ENCODE assay signal across 11 mouse cellular contexts in the genomic region with DNA sequence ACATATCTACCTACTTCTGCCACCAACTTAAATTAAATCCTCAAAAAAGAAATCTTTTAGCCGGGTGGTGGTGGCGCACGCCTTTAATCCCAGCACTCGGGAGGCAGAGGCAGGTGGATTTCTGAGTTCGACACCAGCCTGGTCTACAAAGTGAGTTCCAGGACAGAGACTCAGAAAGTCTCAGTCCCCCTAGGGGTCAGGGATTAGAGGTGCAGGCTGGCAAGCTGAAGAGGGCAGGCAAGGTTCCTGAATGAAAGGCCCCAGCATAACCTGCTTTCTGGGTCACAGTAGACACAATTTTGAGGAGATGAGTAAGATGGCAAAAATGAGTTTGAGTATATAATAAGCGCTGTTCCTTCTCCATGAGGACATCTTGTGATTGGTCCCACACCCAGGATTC. TPM values are rescaled to one million over a fixed set of nuclear protein-coding genes. Genes with fewer than 3 reads are reported as not detected.
DNase-seq lines count a peak whose midpoint lies in the region; ATAC-seq and TF ChIP-seq lines count a peak whose summit lies in the region.
"Had no signal": no experiment of that assay in that cellular context is flagged by ENCODE, and none has a peak within 500 bp of the region (broad histone marks: within the 10 kb centered on the region; RNA-seq: fewer than 3 reads in every experiment).

No protein-coding gene starts in this region.

- DNase-seq in layer of hippocampus, adult 2 months (ENCODE audit: low spot score in 2 of 2) = no peak
- DNase-seq in layer of hippocampus, postnatal 25 days (ENCODE audit: extremely low spot score in 1 of 2, low spot score in 1 of 2) = no peak
- DNase-seq in naive thymus-derived CD4-positive, alpha-beta T cell, adult 2 months (ENCODE audit: low read depth) = peak; percentile 62
- no peak for DNase-seq in Muller cell, postnatal 12 days (ENCODE audit: inconsistent ontology term)
- DNase-seq in layer of hippocampus, adult 8-10 months (ENCODE audit: low spot score in 2 of 2) = no peak
- DNase-seq in adrenal gland, postnatal 10 days = no peak

- TF ChIP-seq CTCF in layer of hippocampus, adult 2 months (conservative IDR thresholded peaks at IDR 0.05) = peak; percentile 69

- peak; percentile 73 for ATAC-seq in CD4-positive, CD25-positive, alpha-beta regulatory T cell, adult 4 months
- peak; percentile 54 for ATAC-seq in activated CD4-positive, CD25-positive, alpha-beta regulatory T cell, adult 4 months
- ATAC-seq: midbrain, embryonic 16.5 days had no signal

- no peak overlapping the region for H3K4me3 ChIP-seq in layer of hippocampus, adult 2 months
- H3K4me3 ChIP-seq: heart, embryonic 13.5 days; limb, embryonic 13.5 days had no signal

- H3K27ac ChIP-seq in layer of hippocampus, adult 2 months = no peak overlapping the region
- H3K27ac ChIP-seq: heart, embryonic 13.5 days; limb, embryonic 13.5 days had no signal

RNA-seq across cellular contexts. Expression of a gene that starts 9.1 kb away (rescaled TPM):
- 10 to 100 TPM; 55.8 to 55.9 TPM for total RNA-seq in layer of hippocampus, adult 2 months (2021)
- total RNA-seq in layer of hippocampus, postnatal 25 days (2021) = 10 to 100 TPM; 55.3 to 56.5 TPM
- 1 to 10 TPM; 7.8 to 8.7 TPM for polyA plus RNA-seq in CD4-positive, CD25-positive, alpha-beta regulatory T cell, adult 4 months (2017; shearing (Covaris generic))
- polyA plus RNA-seq in activated CD4-positive, CD25-positive, alpha-beta regulatory T cell, adult 4 months (2017; shearing (Covaris generic)) = 1 to 10 TPM; 8.3 to 8.9 TPM
- total RNA-seq in layer of hippocampus, adult 8-10 months (2022) = 10 to 100 TPM; 55.3 to 61.7 (median 58.9) TPM
- total RNA-seq in adrenal gland, postnatal 10 days (2021) = 10 to 100 TPM; 16.9 to 28.1 TPM

RNA-seq across cellular contexts. Expression of a gene that starts 15.2 kb away (rescaled TPM):
- total RNA-seq in layer of hippocampus, adult 2 months (2021) = 10 to 100 TPM; 55.6 to 57.4 TPM
- 10 to 100 TPM; 46.6 to 61.8 TPM for total RNA-seq in layer of hippocampus, postnatal 25 days (2021)
- polyA plus RNA-seq in CD4-positive, CD25-positive, alpha-beta regulatory T cell, adult 4 months (2017; shearing (Covaris generic)) = 10 to 100 TPM; 26.9 to 32.7 TPM
- 10 to 100 TPM; 24.7 to 25.0 TPM for polyA plus RNA-seq in activated CD4-positive, CD25-positive, alpha-beta regulatory T cell, adult 4 months (2017; shearing (Covaris generic))
- total RNA-seq in layer of hippocampus, adult 8-10 months (2022) = 10 to 100 TPM; 49.3 to 59.4 (median 57.4) TPM
- total RNA-seq in adrenal gland, postnatal 10 days (2021) = 10 to 100 TPM; 40.1 to 55.3 TPM

RNA-seq across cellular contexts. Expression of a gene that starts 29.0 kb away (rescaled TPM):
- 10 to 100 TPM; 79.6 to 81.8 TPM for total RNA-seq in layer of hippocampus, adult 2 months (2021)
- 10 to 100 TPM; 94.2 to 97.8 TPM for total RNA-seq in layer of hippocampus, postnatal 25 days (2021)
- polyA plus RNA-seq in CD4-positive, CD25-positive, alpha-beta regulatory T cell, adult 4 months (2017; shearing (Covaris generic)) = 1 to 10 TPM; 5.8 to 7.3 TPM
- polyA plus RNA-seq in activated CD4-positive, CD25-positive, alpha-beta regulatory T cell, adult 4 months (2017; shearing (Covaris generic)) = 1 to 10 TPM; 5.4 to 6.6 TPM
- 100 to 1,000 TPM in 3 of 4 experiments, 10 to 100 TPM in 1; 89.5 to 110 (median 108) TPM for total RNA-seq in layer of hippocampus, adult 8-10 months (2022)
- total RNA-seq in adrenal gland, postnatal 10 days (2021) = 10 to 100 TPM; 30.3 to 37.1 TPM

RNA-seq across cellular contexts. Expression of a gene that starts 43.4 kb away (rescaled TPM):
- 10 to 100 TPM in 1 of 2 experiments, 1 to 10 TPM in 1; 9.8 to 10.1 TPM for total RNA-seq in layer of hippocampus, adult 2 months (2021)
- 10 to 100 TPM; 10.8 to 11.9 TPM for total RNA-seq in layer of hippocampus, postnatal 25 days (2021)
- polyA plus RNA-seq in CD4-positive, CD25-positive, alpha-beta regulatory T cell, adult 4 months (2017; shearing (Covaris generic)) = 10 to 100 TPM; 38.1 to 42.5 TPM
- 10 to 100 TPM; 39.0 to 46.2 TPM for polyA plus RNA-seq in activated CD4-positive, CD25-positive, alpha-beta regulatory T cell, adult 4 months (2017; shearing (Covaris generic))
- 10 to 100 TPM in 3 of 4 experiments, 1 to 10 TPM in 1; 9.7 to 12.1 (median 11.1) TPM for total RNA-seq in layer of hippocampus, adult 8-10 months (2022)
- total RNA-seq in adrenal gland, postnatal 10 days (2021) = 10 to 100 TPM; 46.9 to 50.2 TPM

RNA-seq across cellular contexts. Expression of a gene that starts 55.8 kb away (rescaled TPM):
- 10 to 100 TPM; 44.1 to 52.1 TPM for total RNA-seq in layer of hippocampus, adult 2 months (2021)
- 10 to 100 TPM; 40.3 to 46.3 TPM for total RNA-seq in layer of hippocampus, postnatal 25 days (2021)
- polyA plus RNA-seq in CD4-positive, CD25-positive, alpha-beta regulatory T cell, adult 4 months (2017; shearing (Covaris generic)) = 1 to 10 TPM; 1.1 to 2.0 TPM
- polyA plus RNA-seq in activated CD4-positive, CD25-positive, alpha-beta regulatory T cell, adult 4 months (2017; shearing (Covaris generic)) = under 1 TPM in 1 of 2 experiments, not detected in 1; 0.74 TPM
- 10 to 100 TPM; 47.1 to 61.1 (median 56.9) TPM for total RNA-seq in layer of hippocampus, adult 8-10 months (2022)
- total RNA-seq in adrenal gland, postnatal 10 days (2021) = 10 to 100 TPM; 13.2 to 23.1 TPM
